Mouse (Mus musculus) megakaryocyte-erythroid progenitor cell, adult 5 weeks (primary cell): ENCODE data around the gene Kcnj5. TPM values are rescaled to one million over a fixed set of nuclear protein-coding genes. Genes with fewer than 3 reads are reported as not detected.

ENCODE experiments used
- polyA plus RNA-seq: library from polyadenylated mRNA; stranded (reverse); fragments of >175 nt; gene quantifications from 2 replicates; pipeline ENCODE4 v1.2.3, GENCODE M21; 2012

Kcnj5 gene
- polyA plus RNA-seq = 0.84 and 1.5 TPM in 2 replicates

DNA sequence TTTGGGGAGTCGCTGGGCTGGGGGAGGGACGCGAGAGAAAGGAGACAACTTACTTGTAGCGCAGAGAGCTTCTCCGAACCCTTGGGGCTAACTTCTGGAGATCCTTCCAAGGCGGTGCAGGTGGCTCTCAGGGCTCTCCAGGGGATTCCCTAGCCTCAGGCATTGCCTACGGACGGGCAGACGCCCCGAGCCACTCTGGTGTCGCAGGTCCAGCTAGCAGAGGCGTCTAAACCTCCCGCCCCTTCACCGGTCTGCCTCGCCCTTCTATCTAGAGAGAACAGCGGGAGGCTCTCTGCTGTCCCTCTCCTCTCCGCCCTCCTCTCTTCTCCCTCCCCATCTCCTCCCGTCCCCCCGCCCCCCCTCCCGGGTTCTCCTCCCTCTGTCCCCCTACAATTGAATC is at the start of gene Kcnj5:
Gene Kcnj5, minus strand, starts transcription at position 300 of the 400 bp plus-strand sequence.

DNA sequence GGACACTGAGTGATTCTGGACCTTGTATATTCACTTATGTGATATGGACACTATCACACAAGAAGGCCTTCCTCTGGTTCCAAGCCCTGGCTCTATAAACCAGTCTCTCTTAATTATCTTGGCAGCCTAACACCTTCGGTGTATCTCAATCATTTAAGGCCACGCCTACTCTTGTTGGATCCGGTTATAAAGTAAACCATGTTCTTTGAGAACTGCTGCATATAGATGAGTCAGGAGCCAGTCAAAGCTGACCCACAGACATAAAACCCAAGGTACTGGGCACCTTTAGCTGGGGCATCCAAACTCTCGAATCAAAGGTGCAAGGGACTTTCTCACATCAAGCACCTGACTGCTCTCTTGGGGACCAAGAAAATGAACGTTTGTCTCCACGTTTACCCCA is 28.1 kb upstream of the Kcnj5 start, which contains the start of gene Kcnj1:
Gene Kcnj1, plus strand, starts transcription at position 292 of the 400 bp plus-strand sequence.

Other genes starting within 250 kb of the Kcnj5 start
- 3.2 and 4.6 TPM in 2 replicates for gene Arhgap32, start 228.2 kb downstream of the Kcnj5 start, polyA plus RNA-seq
- not detected in 2 replicates for gene Kcnj1, start 28.1 kb upstream of the Kcnj5 start, polyA plus RNA-seq
- gene Fli1, start 198.5 kb upstream of the Kcnj5 start, polyA plus RNA-seq = 32.1 and 42.1 TPM in 2 replicates